Mouse (Mus musculus) kidney, embryonic 15.5 days (tissue): ENCODE measurements around the gene Sdccag8. TPM values are rescaled to one million over a fixed set of nuclear protein-coding genes. Genes with fewer than 3 reads are reported as not detected.
A peak's percentile ranks its signal among the peaks of the same experiment; 100 is the strongest.
"Not testable (repeated sequence)": the region's sequence is repeated elsewhere in the genome, so short reads cannot be mapped to it uniquely, and the experiment has no call there.

Experiments used
- ATAC-seq: fragments of 200-750 bp; cut with Nextera tagmentation; replicated peaks from 2 replicates; pipeline ENCODE4 v1.8.0; 2017; ENCODE audit warnings: moderate TSS enrichment; ENCODE audit not compliant: low FRiP score
- H3K27ac ChIP-seq: fragments of 300-500 bp; sonication (generic); 2 replicates; pipeline ENCODE4 v1.5.1; 2015; ENCODE audit warnings: mild to moderate bottlenecking, inconsistent platforms
- H3K27me3 ChIP-seq: fragments of 300-500 bp; sonication (generic); 2 replicates; pipeline ENCODE4 v1.6.1; 2015; ENCODE audit warnings: inconsistent platforms
- H3K36me3 ChIP-seq: fragments of 300-500 bp; sonication (generic); 2 replicates; pipeline ENCODE4 v1.6.1; 2015; ENCODE audit warnings: inconsistent platforms
- H3K4me1 ChIP-seq: fragments of 300-500 bp; sonication (generic); 2 replicates; pipeline ENCODE4 v1.6.1; 2015; ENCODE audit warnings: inconsistent platforms
- H3K4me2 ChIP-seq: fragments of 300-500 bp; sonication (generic); 2 replicates; pipeline ENCODE4 v1.6.1; 2015; ENCODE audit warnings: moderate library complexity, mild to moderate bottlenecking, inconsistent platforms
- H3K4me3 ChIP-seq: fragments of 300-500 bp; sonication (generic); replicated peaks from 2 replicates; pipeline ENCODE4 v1.5.1; 2015; ENCODE audit warnings: mild to moderate bottlenecking, inconsistent platforms
- H3K9ac ChIP-seq: fragments of 300-500 bp; sonication (generic); 2 replicates; pipeline ENCODE4 v1.6.1; 2015; ENCODE audit warnings: mild to moderate bottlenecking, inconsistent platforms
- H3K9me3 ChIP-seq: fragments of 300-500 bp; sonication (generic); replicated peaks from 2 replicates; pipeline ENCODE4 v1.6.1; 2016; ENCODE audit warnings: inconsistent platforms
- WGBS: fragments of 180-500 bp; shearing (Covaris S2); methylation state at CpG from one replicate; pipeline ENCODE4 v1.1.7; 2015; ENCODE audit warnings: mixed read lengths; 5-methylcytosine and 5-hydroxymethylcytosine counted together
- polyA plus RNA-seq: library from polyadenylated mRNA; unstranded; fragments of >200 nt; fragmentation: Nextera tagmentation; extraction: Ambion mirVana; gene quantifications from 2 replicates; pipeline ENCODE4 v1.2.1, GENCODE M21; 2015

Gene Sdccag8
- polyA plus RNA-seq, 1 experiment from 2014 or later: 17.1 TPM

DNA sequence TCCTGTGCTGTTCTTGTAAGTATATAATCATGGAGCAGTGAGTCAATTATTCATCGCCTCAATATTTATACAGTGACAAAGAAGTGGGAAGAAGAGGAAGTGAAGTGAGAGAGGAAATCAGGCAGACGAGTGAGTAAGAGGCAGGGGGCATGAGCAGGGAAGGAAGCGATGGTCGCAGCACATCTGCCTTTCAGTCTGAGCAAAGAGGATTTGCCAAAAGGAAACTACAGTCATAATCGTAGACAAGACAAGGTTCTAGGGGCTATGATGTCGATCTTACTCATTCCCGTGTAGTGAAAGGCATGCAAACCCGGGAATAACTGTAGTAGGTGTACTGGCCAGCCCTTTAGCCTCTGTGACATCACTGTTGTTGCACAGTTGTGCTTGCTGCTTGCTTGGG lies 18.1 kb downstream of the Sdccag8 start:
- no peak overlapping the region for H3K4me2 ChIP-seq

DNA sequence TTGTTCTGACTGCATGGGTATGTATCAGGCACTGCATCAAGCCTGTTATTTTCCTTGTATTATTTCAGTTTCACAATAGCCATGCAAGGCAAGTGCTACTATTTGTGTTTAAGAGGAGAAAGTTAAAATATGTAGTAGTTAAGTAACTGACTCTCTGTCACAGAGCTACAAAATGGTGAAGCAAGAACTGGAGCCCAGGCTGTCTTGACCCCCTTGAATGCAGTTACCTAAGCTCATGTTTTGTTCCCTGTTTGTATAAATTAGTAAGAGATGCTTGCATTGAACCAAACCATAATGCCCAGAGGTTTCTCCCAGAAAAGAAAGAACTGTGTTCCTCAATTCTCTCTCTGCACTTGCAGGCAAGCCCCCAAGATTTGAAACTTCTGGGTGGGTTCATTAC lies 18.8 kb downstream of the Sdccag8 start:
- no peak overlapping the region for H3K27ac ChIP-seq
- H3K4me2 ChIP-seq: no peak overlapping the region
- 0 out of 2 replicates have a peak, but pooled peaks cover 3% of the 10 kb centered on the region for H3K36me3 ChIP-seq
- ATAC-seq: no peak
- H3K27me3 ChIP-seq: peaks cover 11% of the 10 kb centered on the region; the same call in 1 of the 2 replicates
- H3K9me3 ChIP-seq: no peaks in the 10 kb centered on the region
- H3K4me3 ChIP-seq: no peak overlapping the region
- no peak overlapping the region for H3K9ac ChIP-seq
- peaks cover 7% of the 10 kb centered on the region; the same call in 1 of the 2 replicates for H3K4me1 ChIP-seq

More for the DNA sequence above, 18.1 kb downstream of the Sdccag8 start:
- peaks cover 11% of the 10 kb centered on the region; the same call in 1 of the 2 replicates for H3K27me3 ChIP-seq
- no peaks in the 10 kb centered on the region for H3K9me3 ChIP-seq
- H3K4me1 ChIP-seq: peaks cover 7% of the 10 kb centered on the region; the same call in 1 of the 2 replicates
- 0 out of 2 replicates have a peak, but pooled peaks cover 3% of the 10 kb centered on the region for H3K36me3 ChIP-seq
- ATAC-seq: no peak
- H3K27ac ChIP-seq: no peak overlapping the region
- H3K4me3 ChIP-seq: no peak overlapping the region
- H3K9ac ChIP-seq: no peak overlapping the region
- 78% methylated on average over 8 of the region's 8 CpGs for WGBS

DNA sequence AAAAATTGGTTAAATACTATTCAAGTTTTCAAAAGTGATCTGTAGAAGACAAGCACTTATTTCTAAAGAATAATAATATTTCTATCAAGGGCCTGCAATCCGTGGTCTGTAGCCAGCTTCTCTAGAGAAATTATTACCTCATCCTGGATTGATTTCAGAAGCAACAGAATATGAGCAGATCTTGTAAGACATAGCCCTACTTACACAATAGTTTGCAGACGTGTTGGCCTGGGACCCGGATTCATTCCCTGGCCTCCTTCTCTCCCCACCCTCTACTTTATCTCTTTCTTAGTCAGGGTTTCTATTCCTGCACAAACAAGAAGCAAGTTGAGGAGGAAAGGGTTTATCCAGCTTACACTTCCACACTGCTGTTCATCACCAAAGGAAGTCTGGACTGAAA lies 19.5 kb downstream of the Sdccag8 start:
- H3K36me3 ChIP-seq: 0 out of 2 replicates have a peak, but pooled peaks cover under 1% of the 10 kb centered on the region
- WGBS: 75% methylated on average over 3 of the region's 3 CpGs
- H3K9me3 ChIP-seq: no peaks in the 10 kb centered on the region
- H3K27me3 ChIP-seq: peaks cover 11% of the 10 kb centered on the region; the same call in 1 of the 2 replicates
- no peak overlapping the region for H3K9ac ChIP-seq
- H3K4me1 ChIP-seq: peaks cover 7% of the 10 kb centered on the region; the same call in 1 of the 2 replicates
- no peak for ATAC-seq
- no peak overlapping the region for H3K4me3 ChIP-seq
- no peak overlapping the region for H3K4me2 ChIP-seq
- no peak overlapping the region for H3K27ac ChIP-seq

DNA sequence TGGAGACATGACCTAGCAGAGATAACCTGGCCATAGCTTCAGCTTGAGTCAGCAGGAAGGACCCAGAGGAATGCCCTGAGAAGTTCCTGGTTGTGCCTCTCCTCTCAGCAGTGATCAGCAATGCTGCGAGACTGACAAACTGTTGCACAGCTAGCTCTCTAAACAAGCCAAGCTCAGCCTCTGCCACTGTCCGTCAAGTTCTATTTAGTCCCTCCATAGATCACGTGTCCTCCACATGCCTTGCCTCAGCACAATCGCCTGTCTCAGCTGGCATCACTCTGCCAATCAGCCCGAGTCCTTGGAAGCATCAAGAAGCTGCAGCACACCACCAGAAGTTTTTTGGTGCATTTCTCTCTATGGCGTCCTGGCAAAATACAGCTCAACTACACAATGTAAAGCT lies 20.4 kb downstream of the Sdccag8 start:
- Histone ChIP-seq H3K4me1 (peaks cover 7% of the 10 kb centered on the region; the same call in 1 of the 2 replicates), H3K4me2 (peak overlapping the region; percentile 88; the same call in 1 of the 2 replicates), H3K36me3 (no peaks in the 10 kb centered on the region), H3K9ac (no peak overlapping the region), H3K27ac (no peak overlapping the region), H3K27me3 (peaks cover 11% of the 10 kb centered on the region; the same call in 1 of the 2 replicates), H3K9me3 (no peaks in the 10 kb centered on the region), H3K4me3 (peak overlapping the region; percentile 44; the same call in 1 of the 2 replicates)
- ATAC-seq: no peak
- 70% methylated on average over 6 of the region's 6 CpGs for WGBS

DNA sequence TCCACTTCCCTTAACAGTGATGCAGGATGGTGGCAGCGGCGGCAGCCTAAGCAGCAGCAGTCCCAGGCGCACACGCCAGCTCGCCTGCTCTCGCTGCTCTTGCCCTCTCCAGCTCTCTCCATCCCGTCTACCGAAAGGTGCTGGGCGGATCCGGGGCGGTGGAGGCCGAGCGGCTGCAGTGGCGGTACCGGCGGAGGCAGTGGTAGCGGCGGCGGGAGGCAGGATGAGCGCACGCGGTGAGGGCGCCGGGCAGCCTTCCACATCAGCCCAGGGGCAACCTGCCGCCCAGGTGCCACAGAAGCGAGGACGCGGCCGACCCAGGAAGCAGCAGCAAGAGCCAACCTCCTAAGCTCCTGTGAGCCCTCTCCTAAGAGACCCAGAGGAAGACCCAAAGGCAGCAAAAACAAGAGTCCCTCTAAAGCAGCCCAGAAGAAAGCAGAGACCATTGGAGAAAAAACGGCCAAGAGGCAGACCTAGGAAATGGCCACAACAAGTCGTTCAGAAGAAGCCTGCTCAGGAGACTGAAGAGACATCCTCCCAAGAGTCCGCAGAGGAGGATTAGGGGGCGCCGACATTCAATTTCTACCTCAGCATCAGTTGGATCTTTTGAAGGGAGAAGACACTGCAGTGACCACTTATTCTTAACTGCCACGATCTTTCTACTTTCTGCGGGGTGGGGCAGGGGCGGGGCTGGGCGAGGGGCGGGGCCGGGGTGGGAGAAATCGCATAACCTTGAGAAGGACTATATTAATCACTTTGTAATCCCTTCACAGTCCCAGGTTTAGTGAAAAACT lies 21.2 kb downstream of the Sdccag8 start:
- Histone ChIP-seq H3K36me3 (peaks cover under 1% of the 10 kb centered on the region; the same call in 1 of the 2 replicates), H3K27ac (no peak overlapping the region), H3K9ac (peak overlapping the region; percentile 44), H3K27me3 (peaks cover 11% of the 10 kb centered on the region; the same call in 1 of the 2 replicates), H3K4me1 (peaks cover 7% of the 10 kb centered on the region; the same call in 1 of the 2 replicates), H3K4me3 (peak overlapping the region; percentile 44), H3K9me3 (no peaks in the 10 kb centered on the region), H3K4me2 (peak overlapping the region; percentile 88)
- peak; percentile 71 for ATAC-seq
- WGBS: 2% methylated on average over 41 of the region's 41 CpGs

DNA sequence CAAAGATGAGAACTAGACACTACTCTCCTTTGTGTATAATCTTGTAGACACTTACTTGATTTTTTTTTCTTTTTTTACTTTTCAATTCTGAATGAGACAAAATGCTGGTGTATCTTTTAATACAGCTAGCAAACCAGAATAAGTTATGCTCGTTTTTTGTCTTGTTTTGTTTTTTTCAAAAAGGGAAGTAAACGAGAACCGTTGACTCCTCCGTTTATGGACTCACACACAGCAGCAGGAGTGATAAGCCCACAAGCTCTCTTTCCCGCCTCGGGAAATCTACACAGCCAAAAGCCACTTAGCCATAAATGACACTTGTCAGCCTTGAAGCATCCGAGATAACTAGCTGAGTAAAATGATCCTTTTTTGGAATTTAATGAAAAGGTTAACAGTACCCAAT lies 22.1 kb downstream of the Sdccag8 start:
- H3K36me3 ChIP-seq, H3K27ac ChIP-seq, ATAC-seq, H3K4me2 ChIP-seq, H3K9me3 ChIP-seq, H3K4me3 ChIP-seq, H3K4me1 ChIP-seq, H3K9ac ChIP-seq: not testable (repeated sequence)
- 58% methylated on average over 7 of the region's 7 CpGs for WGBS
- peaks cover 11% of the 10 kb centered on the region; the same call in 1 of the 2 replicates for H3K27me3 ChIP-seq

DNA sequence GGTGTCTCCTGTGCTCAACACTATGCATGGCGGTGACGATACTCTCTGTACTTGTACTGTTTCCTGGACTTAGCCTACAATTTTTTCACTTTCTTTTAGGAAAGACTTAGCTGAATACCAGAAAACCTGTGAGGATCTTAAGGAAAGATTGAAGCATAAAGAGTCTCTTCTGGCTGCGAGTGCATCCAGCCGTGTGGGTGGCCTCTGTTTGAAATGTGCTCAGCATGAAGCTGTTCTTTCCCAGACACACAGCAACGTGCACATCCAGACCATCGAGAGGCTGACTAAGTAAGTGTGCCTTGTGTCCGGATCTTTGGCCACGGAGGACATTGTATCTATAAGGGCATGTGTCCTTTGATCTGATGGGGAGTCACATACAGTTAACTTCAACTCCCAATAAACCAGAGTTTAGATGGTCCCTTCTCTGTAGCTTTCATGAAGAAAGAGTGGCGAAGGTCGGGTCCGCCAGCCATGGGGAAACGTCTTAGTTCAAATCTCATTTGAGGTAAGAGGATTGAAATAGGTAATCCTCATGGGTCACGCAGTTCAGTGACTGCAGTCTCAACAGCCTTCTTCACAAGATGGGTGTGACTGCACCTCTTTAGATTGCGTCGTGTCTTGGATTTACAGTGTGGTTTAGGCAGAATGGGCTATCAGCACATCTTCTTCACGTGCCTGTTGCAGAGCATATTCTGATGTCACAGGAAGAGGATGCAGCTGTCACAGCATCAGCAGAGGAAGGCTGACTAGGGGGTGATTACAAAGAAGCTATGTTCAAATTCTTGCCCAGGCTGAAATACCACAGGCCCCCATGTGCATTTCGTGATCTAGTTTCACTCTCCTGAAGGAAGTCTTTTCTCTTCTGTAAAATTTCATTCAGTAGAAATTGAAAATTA lies 30.9 kb downstream of the Sdccag8 start:
- 84% methylated on average over 17 of the region's 17 CpGs for WGBS
- Histone ChIP-seq H3K27ac (no peak overlapping the region), H3K4me3 (no peak overlapping the region), H3K4me1 (0 out of 2 replicates have a peak, but pooled peaks cover 4% of the 10 kb centered on the region), H3K9ac (no peak overlapping the region), H3K4me2 (no peak overlapping the region), H3K36me3 (peaks cover 26% of the 10 kb centered on the region; the same call in 1 of the 2 replicates), H3K27me3 (no peaks in the 10 kb centered on the region), H3K9me3 (no peaks in the 10 kb centered on the region)
- no peak for ATAC-seq

DNA sequence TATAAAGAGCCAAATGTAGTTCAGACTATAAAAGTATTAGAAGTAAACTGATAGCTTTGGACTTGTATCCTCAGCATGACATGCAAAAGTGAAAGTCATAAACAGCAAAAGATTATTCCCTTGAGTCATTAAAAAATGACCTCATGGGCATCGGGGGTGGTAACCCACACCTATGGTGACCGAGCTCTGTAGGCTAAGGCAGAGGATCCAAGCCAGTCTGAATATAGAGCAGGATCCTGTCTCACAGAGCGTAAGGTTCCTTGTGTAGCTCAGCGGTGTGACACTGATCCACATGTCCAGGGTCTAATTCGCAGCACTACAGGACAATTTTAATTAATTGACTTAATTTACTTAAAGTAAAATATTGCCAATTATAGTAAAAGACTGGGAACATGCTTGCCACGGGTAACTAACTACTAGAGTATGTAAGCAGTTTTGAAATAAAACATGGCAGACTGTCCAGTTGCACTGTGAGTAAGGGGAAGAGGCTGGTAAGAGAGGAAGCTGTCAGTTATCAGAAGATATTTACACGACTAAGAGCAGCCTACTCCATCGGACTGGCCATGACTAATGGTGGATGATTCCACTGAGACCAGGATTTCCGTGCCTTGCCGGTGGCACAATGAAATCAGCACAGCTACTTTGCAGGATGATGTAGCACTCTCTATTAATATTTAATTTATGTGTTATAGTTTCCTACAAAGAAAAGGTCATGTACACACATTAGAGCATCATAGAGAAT lies 32.8 kb downstream of the Sdccag8 start:
- H3K36me3 ChIP-seq: peaks cover 18% of the 10 kb centered on the region; the same call in 1 of the 2 replicates
- no peak overlapping the region for H3K4me2 ChIP-seq
- ATAC-seq: no peak
- no peak overlapping the region for H3K4me3 ChIP-seq
- 84% methylated on average over 10 of the region's 10 CpGs for WGBS
- no peak overlapping the region for H3K9ac ChIP-seq
- H3K27me3 ChIP-seq: no peaks in the 10 kb centered on the region
- no peak overlapping the region for H3K27ac ChIP-seq
- H3K9me3 ChIP-seq: no peaks in the 10 kb centered on the region
- 0 out of 2 replicates have a peak, but pooled peaks cover 4% of the 10 kb centered on the region for H3K4me1 ChIP-seq

DNA sequence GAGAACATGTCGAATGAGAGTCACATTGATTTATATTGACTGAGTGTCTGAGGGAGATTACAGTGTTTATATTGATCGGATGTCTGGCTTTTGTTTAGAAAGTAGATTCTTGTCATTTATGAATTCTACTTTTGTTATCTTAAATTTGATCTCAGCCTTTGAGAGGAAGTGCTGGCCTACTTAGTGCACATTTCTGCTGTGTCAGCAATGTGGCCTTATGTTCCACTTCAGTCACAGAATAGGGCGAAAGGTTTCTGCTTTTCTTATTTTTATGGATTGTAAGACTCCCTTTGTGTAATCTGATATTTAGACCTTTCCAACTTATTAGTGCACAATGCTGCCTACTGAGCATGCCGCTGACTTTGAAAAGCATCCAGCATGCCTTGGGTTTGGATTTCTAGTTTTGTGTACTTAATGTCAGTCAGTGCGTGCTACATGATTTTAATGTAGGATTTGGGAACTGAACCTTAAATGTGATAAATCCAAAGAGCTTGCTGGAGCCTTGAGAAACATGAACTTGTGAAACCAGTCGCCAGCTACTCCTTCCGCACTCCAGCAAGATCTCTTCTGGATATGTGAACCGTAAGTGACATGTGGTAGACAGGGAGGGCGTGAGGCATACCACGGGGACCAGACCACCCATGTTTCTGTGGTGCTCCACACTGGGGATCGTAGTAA lies 34.3 kb downstream of the Sdccag8 start:
- 0 out of 2 replicates have a peak, but pooled peaks cover 4% of the 10 kb centered on the region for H3K4me1 ChIP-seq
- H3K27me3 ChIP-seq: no peaks in the 10 kb centered on the region
- no peaks in the 10 kb centered on the region for H3K9me3 ChIP-seq
- peak; percentile 73 for ATAC-seq
- no peak overlapping the region for H3K4me2 ChIP-seq
- H3K9ac ChIP-seq: no peak overlapping the region
- no peak overlapping the region for H3K4me3 ChIP-seq
- H3K36me3 ChIP-seq: peaks cover 23% of the 10 kb centered on the region; the same call in 1 of the 2 replicates
- H3K27ac ChIP-seq: no peak overlapping the region
- 40% methylated on average over 11 of the region's 11 CpGs for WGBS

DNA sequence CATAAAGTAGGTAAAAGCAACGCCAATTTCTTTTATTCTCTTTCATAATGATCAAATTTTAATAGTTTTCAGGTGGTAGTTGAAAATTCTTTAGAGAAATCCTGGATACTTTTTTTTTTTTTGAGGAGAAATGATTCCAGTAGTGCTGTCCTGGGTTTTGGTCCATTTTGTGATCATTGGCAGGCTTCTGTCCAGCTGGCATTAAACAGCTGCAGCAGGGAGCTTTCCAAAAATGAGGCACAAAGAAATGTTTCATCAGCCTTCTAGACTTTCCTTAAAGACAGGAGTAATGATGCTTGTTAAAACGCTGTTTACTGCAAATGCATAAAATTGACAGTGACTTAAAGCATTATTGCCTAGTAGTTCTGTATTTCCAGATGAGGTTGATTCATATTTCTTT lies 34.9 kb downstream of the Sdccag8 start:
- Histone ChIP-seq H3K9me3 (no peaks in the 10 kb centered on the region), H3K27me3 (no peaks in the 10 kb centered on the region), H3K27ac (no peak overlapping the region), H3K4me1 (0 out of 2 replicates have a peak, but pooled peaks cover 4% of the 10 kb centered on the region), H3K4me2 (no peak overlapping the region), H3K9ac (no peak overlapping the region), H3K36me3 (peaks cover 23% of the 10 kb centered on the region; the same call in 1 of the 2 replicates), H3K4me3 (no peak overlapping the region)
- WGBS: 64% methylated on average over 2 of the region's 2 CpGs
- no peak for ATAC-seq

DNA sequence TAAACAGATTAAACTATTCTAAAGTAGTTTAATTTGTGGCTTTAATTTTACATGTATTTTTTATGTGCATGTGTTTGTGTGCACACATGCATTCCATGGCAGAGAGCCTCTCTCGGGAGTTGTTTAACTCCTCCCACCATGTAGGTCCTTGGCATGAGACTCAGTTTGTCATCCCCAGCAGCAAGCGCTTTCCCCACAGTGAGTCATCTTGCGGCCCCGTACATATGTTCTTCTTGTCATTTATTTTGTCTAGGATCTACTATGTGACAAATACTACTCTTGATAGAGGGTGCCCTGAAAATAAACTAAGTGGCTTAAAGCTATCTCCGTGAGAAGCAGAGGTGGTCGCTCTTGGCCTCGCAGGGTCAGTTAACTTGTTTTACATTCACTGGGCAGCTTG lies 36.9 kb downstream of the Sdccag8 start:
- H3K4me2 ChIP-seq: no peak overlapping the region
- no peaks in the 10 kb centered on the region for H3K9me3 ChIP-seq
- H3K27me3 ChIP-seq: no peaks in the 10 kb centered on the region
- peaks cover 14% of the 10 kb centered on the region; the same call in 1 of the 2 replicates for H3K36me3 ChIP-seq
- no peak overlapping the region for H3K9ac ChIP-seq
- no peak overlapping the region for H3K27ac ChIP-seq
- 0 out of 2 replicates have a peak, but pooled peaks cover 4% of the 10 kb centered on the region for H3K4me1 ChIP-seq
- WGBS: 93% methylated on average over 7 of the region's 7 CpGs
- no peak overlapping the region for H3K4me3 ChIP-seq
- no peak for ATAC-seq
